Mouse (Mus musculus): ENCODE results near the gene Tmed9. TPM values are rescaled to one million over a fixed set of nuclear protein-coding genes. Genes with fewer than 3 reads are reported as not detected.

The Tmed9 gene
- polyA plus RNA-seq, 1 experiment from 2014 or later: 167 TPM

- Histone ChIP-seq H3K4me2 (ENCODE audit: low read depth, low read length) (peak within 1 kb of the TSS; percentile 86), H3K4me3 (replicated peaks; ENCODE audit: low read length) (peak within 1 kb of the TSS; percentile 95), H3K9ac (ENCODE audit: low read length) (peak within 1 kb of the TSS; percentile 84), H3K36me3 (ENCODE audit: control insufficient read depth, insufficient read depth, low read length) (peaks cover 31% of the 10 kb centered on the region), H3K4me1 (ENCODE audit: control insufficient read depth, insufficient read depth, low read length) (peaks cover 12% of the 10 kb centered on the region), H3K9me3 (replicated peaks; ENCODE audit: control insufficient read depth, low read length) (no peaks in the 10 kb centered on the region), H3K27ac (ENCODE audit: low read length) (peak within 1 kb of the TSS; percentile 42), H3K27me3 (ENCODE audit: control insufficient read depth, insufficient read depth, low read length) (no peaks in the 10 kb centered on the region)
- ATAC-seq (ENCODE audit: insufficient read depth, low FRiP score): peak; percentile 97
- under 1% methylated on average over 70 of the region's 70 CpGs for WGBS
Observed at GRCm38 (mm10) chr13:55536194-55537175, 37.0 kb upstream of the Tmed9 start, which contains the start of gene Ddx41. TSS of gene Ddx41 (minus strand) at chr13:55536658.

GRCm38 (mm10) chr13:55540933-55541332 is 32.6 kb upstream of the Tmed9 start:
- Histone ChIP-seq H3K9me3 (replicated peaks; ENCODE audit: control insufficient read depth, low read length) (no peaks in the 10 kb centered on the region), H3K9ac (ENCODE audit: low read length) (no peak overlapping the region), H3K36me3 (ENCODE audit: control insufficient read depth, insufficient read depth, low read length) (peaks cover 34% of the 10 kb centered on the region; the same call in 1 of the 2 replicates), H3K4me3 (replicated peaks; ENCODE audit: low read length) (no peak overlapping the region), H3K4me2 (ENCODE audit: low read depth, low read length) (no peak overlapping the region), H3K4me1 (ENCODE audit: control insufficient read depth, insufficient read depth, low read length) (peaks cover 3% of the 10 kb centered on the region; the same call in 1 of the 2 replicates), H3K27ac (ENCODE audit: low read length) (no peak overlapping the region), H3K27me3 (ENCODE audit: control insufficient read depth, insufficient read depth, low read length) (no peaks in the 10 kb centered on the region)
- no peak for ATAC-seq (ENCODE audit: insufficient read depth, low FRiP score)
- WGBS: 84% methylated on average over 2 of the region's 2 CpGs

- WGBS: 98% methylated on average over 4 of the region's 4 CpGs
- Histone ChIP-seq H3K4me2 (ENCODE audit: low read depth, low read length) (no peak overlapping the region), H3K9me3 (replicated peaks; ENCODE audit: control insufficient read depth, low read length) (no peaks in the 10 kb centered on the region), H3K9ac (ENCODE audit: low read length) (no peak overlapping the region), H3K36me3 (ENCODE audit: control insufficient read depth, insufficient read depth, low read length) (peaks cover 35% of the 10 kb centered on the region; the same call in 1 of the 2 replicates), H3K27me3 (ENCODE audit: control insufficient read depth, insufficient read depth, low read length) (no peaks in the 10 kb centered on the region), H3K4me3 (replicated peaks; ENCODE audit: low read length) (no peak overlapping the region), H3K27ac (ENCODE audit: low read length) (no peak overlapping the region), H3K4me1 (ENCODE audit: control insufficient read depth, insufficient read depth, low read length) (no peaks in the 10 kb centered on the region)
- no peak for ATAC-seq (ENCODE audit: insufficient read depth, low FRiP score)
Observed at GRCm38 (mm10) chr13:55542891-55543290, 30.6 kb upstream of the Tmed9 start.

GRCm38 (mm10) chr13:55543447-55543846 is 30.1 kb upstream of the Tmed9 start:
- Histone ChIP-seq H3K9ac (ENCODE audit: low read length) (no peak overlapping the region), H3K27me3 (ENCODE audit: control insufficient read depth, insufficient read depth, low read length) (no peaks in the 10 kb centered on the region), H3K27ac (ENCODE audit: low read length) (no peak overlapping the region), H3K4me1 (ENCODE audit: control insufficient read depth, insufficient read depth, low read length) (no peaks in the 10 kb centered on the region), H3K36me3 (ENCODE audit: control insufficient read depth, insufficient read depth, low read length) (peaks cover 30% of the 10 kb centered on the region; the same call in 1 of the 2 replicates), H3K9me3 (replicated peaks; ENCODE audit: control insufficient read depth, low read length) (no peaks in the 10 kb centered on the region), H3K4me3 (replicated peaks; ENCODE audit: low read length) (no peak overlapping the region), H3K4me2 (ENCODE audit: low read depth, low read length) (no peak overlapping the region)
- ATAC-seq (ENCODE audit: insufficient read depth, low FRiP score): no peak
- WGBS: 87% methylated on average over 8 of the region's 8 CpGs

GRCm38 (mm10) chr13:55544792-55545191 is 28.7 kb upstream of the Tmed9 start:
- no peak overlapping the region for H3K4me3 ChIP-seq (replicated peaks; ENCODE audit: low read length)
- peaks cover 27% of the 10 kb centered on the region; the same call in 1 of the 2 replicates for H3K36me3 ChIP-seq (ENCODE audit: control insufficient read depth, insufficient read depth, low read length)
- H3K27ac ChIP-seq (ENCODE audit: low read length): no peak overlapping the region
- no peaks in the 10 kb centered on the region for H3K27me3 ChIP-seq (ENCODE audit: control insufficient read depth, insufficient read depth, low read length)
- no peak overlapping the region for H3K4me2 ChIP-seq (ENCODE audit: low read depth, low read length)
- no peaks in the 10 kb centered on the region for H3K4me1 ChIP-seq (ENCODE audit: control insufficient read depth, insufficient read depth, low read length)
- no peak overlapping the region for H3K9ac ChIP-seq (ENCODE audit: low read length)
- H3K9me3 ChIP-seq (replicated peaks; ENCODE audit: control insufficient read depth, low read length): no peaks in the 10 kb centered on the region
- ATAC-seq (ENCODE audit: insufficient read depth, low FRiP score): no peak
- WGBS: 85% methylated on average over 6 of the region's 6 CpGs

- ATAC-seq (ENCODE audit: insufficient read depth, low FRiP score): no peak
- Histone ChIP-seq H3K9me3 (replicated peaks; ENCODE audit: control insufficient read depth, low read length) (no peaks in the 10 kb centered on the region), H3K36me3 (ENCODE audit: control insufficient read depth, insufficient read depth, low read length) (peaks cover 20% of the 10 kb centered on the region; the same call in 1 of the 2 replicates), H3K9ac (ENCODE audit: low read length) (no peak overlapping the region), H3K4me2 (ENCODE audit: low read depth, low read length) (no peak overlapping the region), H3K27me3 (ENCODE audit: control insufficient read depth, insufficient read depth, low read length) (no peaks in the 10 kb centered on the region), H3K4me1 (ENCODE audit: control insufficient read depth, insufficient read depth, low read length) (no peaks in the 10 kb centered on the region), H3K4me3 (replicated peaks; ENCODE audit: low read length) (no peak overlapping the region), H3K27ac (ENCODE audit: low read length) (no peak overlapping the region)
- 93% methylated on average over 2 of the region's 2 CpGs for WGBS
Observed at GRCm38 (mm10) chr13:55547916-55548315, 25.6 kb upstream of the Tmed9 start.

DNA sequence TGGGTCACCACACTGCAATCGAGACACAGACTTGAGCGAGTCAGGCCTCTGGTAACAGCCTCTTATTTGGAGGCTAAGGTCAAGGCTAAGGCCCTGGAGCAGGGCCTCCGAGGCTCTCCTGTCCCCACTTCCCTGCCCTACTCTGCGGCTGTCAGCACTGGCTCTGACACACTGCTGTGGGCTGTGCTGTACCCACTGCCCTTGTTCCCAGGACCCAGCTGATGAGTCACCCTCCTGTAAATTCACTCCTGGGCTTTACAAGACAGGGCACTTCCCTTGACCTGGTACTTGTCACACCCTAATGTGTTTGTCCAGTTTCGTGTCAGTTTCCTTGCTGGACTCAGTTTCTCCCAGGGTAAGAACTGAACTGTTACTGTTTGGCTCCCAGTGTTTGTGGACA is 25.1 kb upstream of the Tmed9 start:
- H3K9me3 ChIP-seq (replicated peaks; ENCODE audit: control insufficient read depth, low read length): no peaks in the 10 kb centered on the region
- H3K4me3 ChIP-seq (replicated peaks; ENCODE audit: low read length): no peak overlapping the region
- no peak overlapping the region for H3K9ac ChIP-seq (ENCODE audit: low read length)
- WGBS: 82% methylated on average over 5 of the region's 5 CpGs
- H3K4me2 ChIP-seq (ENCODE audit: low read depth, low read length): no peak overlapping the region
- H3K4me1 ChIP-seq (ENCODE audit: control insufficient read depth, insufficient read depth, low read length): no peaks in the 10 kb centered on the region
- no peak overlapping the region for H3K27ac ChIP-seq (ENCODE audit: low read length)
- no peaks in the 10 kb centered on the region for H3K27me3 ChIP-seq (ENCODE audit: control insufficient read depth, insufficient read depth, low read length)
- no peak for ATAC-seq (ENCODE audit: insufficient read depth, low FRiP score)
- peaks cover 15% of the 10 kb centered on the region; the same call in 1 of the 2 replicates for H3K36me3 ChIP-seq (ENCODE audit: control insufficient read depth, insufficient read depth, low read length)

DNA sequence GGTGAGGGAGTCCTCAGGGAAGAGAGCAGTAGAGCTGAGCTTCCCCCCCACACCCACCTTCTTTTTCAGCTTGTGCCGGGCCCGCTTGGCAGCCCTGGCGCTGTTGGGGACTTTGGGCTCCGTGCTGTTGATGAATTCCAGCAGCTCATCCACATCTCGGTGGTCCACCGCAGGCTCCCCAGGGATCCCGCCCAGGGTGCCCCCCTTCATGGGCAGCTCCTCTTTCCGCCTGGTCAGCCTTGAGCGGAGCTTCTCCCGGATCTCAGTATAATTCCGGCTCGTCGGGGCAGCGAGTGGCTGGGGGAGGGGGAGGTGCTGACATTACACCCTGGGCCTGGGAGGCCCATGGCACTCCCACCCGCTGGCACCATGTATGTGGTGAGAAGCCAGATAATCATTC is 24.5 kb upstream of the Tmed9 start:
- no peaks in the 10 kb centered on the region for H3K9me3 ChIP-seq (replicated peaks; ENCODE audit: control insufficient read depth, low read length)
- 85% methylated on average over 15 of the region's 15 CpGs for WGBS

GRCm38 (mm10) chr13:55555921-55556320 is 17.6 kb upstream of the Tmed9 start:
- H3K4me3 ChIP-seq (replicated peaks; ENCODE audit: low read length): no peak overlapping the region
- peaks cover 5% of the 10 kb centered on the region; the same call in 1 of the 2 replicates for H3K36me3 ChIP-seq (ENCODE audit: control insufficient read depth, insufficient read depth, low read length)
- H3K4me1 ChIP-seq (ENCODE audit: control insufficient read depth, insufficient read depth, low read length): no peaks in the 10 kb centered on the region
- 84% methylated on average over 9 of the region's 9 CpGs for WGBS
- no peaks in the 10 kb centered on the region for H3K27me3 ChIP-seq (ENCODE audit: control insufficient read depth, insufficient read depth, low read length)
- no peak for ATAC-seq (ENCODE audit: insufficient read depth, low FRiP score)
- no peak overlapping the region for H3K4me2 ChIP-seq (ENCODE audit: low read depth, low read length)
- H3K9me3 ChIP-seq (replicated peaks; ENCODE audit: control insufficient read depth, low read length): no peaks in the 10 kb centered on the region
- H3K9ac ChIP-seq (ENCODE audit: low read length): no peak overlapping the region
- no peak overlapping the region for H3K27ac ChIP-seq (ENCODE audit: low read length)

More for the DNA sequence above, 24.5 kb upstream of the Tmed9 start:
- no peak overlapping the region for H3K9ac ChIP-seq (ENCODE audit: low read length)
- no peak overlapping the region for H3K4me2 ChIP-seq (ENCODE audit: low read depth, low read length)
- no peak overlapping the region for H3K4me3 ChIP-seq (replicated peaks; ENCODE audit: low read length)
- peaks cover 14% of the 10 kb centered on the region; the same call in 1 of the 2 replicates for H3K36me3 ChIP-seq (ENCODE audit: control insufficient read depth, insufficient read depth, low read length)
- H3K27ac ChIP-seq (ENCODE audit: low read length): no peak overlapping the region
- ATAC-seq (ENCODE audit: insufficient read depth, low FRiP score): no peak
- no peaks in the 10 kb centered on the region for H3K4me1 ChIP-seq (ENCODE audit: control insufficient read depth, insufficient read depth, low read length)
- H3K27me3 ChIP-seq (ENCODE audit: control insufficient read depth, insufficient read depth, low read length): no peaks in the 10 kb centered on the region

All from stomach, embryonic 16.5 days (tissue).